Mouse (Mus musculus) spleen, embryonic (tissue): ENCODE results near the gene Tbc1d8.

Source experiments
- CTCF ChIA-PET: fragments of 350-600 bp; sonication (Branson Sonifier 250); formaldehyde crosslinking; loops from one replicate; lab custom pipeline; 2022; lab: Charles Lee

Gene Tbc1d8

DNA sequence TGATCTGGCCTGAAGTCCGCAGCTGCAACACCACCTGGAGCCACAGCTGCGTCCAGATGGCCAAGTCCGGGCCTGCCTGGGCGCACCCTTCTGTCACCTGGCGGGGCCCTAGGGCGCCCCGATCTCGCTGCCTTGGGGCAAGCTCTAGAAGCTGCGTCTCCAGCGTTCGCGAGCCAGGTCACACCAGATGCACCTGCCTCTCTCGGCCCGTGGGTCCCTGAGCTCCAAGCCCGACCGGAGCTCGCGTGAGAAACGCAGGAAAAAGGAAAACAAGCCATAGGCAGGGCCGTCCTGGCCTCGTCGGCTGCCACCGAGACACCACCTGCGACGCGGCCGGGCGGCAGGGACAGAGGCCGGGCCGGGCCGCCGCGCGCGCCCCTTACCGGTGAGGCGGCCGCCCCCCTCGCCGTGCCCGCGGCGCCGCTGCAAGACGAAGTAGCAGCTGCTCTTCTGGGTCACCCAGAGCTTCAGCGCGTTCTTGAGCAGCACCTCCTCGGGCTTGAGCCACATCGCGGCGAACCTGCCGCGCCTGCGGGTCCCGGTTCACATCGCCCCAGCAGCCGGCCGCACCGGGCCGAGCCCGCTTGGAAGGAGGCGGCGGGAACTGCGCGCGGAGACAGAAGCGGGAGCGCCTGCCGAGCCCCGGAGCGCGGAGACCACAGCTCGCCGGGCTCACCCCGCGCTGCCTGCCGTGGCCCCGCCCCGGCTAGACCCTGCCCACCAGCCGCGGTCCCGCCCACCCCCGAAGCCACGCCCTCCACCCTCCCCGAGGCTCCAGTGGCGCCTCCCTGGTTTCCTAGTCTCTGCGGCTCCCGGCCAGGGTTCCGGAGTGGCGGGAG, at the start of gene Tbc1d8:
Tbc1d8 (minus strand) TSS at position 699 of the 839 bp plus-strand sequence.
- CTCF ChIA-PET: no interaction called here

DNA sequence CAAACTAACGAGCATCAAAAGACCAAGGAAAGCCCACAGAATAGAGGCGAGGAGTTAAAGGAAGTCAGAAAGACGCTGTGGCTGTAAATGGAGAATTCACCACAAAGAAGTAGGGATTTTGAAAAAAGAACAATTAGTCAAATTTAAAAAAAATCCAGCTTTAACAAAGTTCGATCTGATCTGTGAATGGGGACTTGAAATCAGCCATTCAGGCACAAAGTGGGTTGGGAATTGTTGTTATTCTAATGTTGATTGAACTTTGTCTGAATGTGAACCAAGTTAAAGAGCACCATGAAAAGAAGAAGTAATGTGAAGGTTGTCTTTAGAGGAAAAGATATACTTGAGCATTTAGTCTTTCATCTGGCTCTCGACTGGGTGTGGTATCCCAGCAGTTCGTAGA, 49.8 kb upstream of the Tbc1d8 start:
- CTCF ChIA-PET: no interaction called here

DNA sequence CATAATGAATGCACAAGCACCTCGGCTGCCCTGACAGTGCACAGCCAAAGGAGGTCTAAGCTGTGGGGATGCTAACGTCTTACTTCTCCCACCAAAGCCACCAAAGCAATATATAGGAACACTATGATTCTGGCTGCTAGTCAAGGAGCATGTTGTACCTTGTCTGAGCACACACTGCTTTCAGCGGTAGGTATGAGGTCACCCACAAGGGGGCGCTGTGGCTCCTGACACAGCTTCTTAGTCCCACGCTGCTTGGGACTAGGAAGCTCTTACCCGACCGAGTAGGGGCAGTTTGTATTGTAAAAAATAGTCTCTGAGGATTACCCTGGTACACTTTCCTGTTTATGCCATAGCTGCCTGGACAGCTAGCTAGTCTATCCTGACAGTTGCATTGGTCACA, 48.9 kb upstream of the Tbc1d8 start:
- CTCF ChIA-PET: interaction anchor here (1.0 kb wide), 1 partner anchor 29 kb away, joined by 3 read pairs; no protein-coding TSS in a partner anchor

- CTCF ChIA-PET: interaction anchor here (1.0 kb wide), 1 partner anchor 30 kb away, joined by 3 read pairs; no protein-coding TSS in a partner anchor
These were observed 48.0 kb upstream of the Tbc1d8 start for GRCm38 (mm10) chr1:39526371-39527167.

DNA sequence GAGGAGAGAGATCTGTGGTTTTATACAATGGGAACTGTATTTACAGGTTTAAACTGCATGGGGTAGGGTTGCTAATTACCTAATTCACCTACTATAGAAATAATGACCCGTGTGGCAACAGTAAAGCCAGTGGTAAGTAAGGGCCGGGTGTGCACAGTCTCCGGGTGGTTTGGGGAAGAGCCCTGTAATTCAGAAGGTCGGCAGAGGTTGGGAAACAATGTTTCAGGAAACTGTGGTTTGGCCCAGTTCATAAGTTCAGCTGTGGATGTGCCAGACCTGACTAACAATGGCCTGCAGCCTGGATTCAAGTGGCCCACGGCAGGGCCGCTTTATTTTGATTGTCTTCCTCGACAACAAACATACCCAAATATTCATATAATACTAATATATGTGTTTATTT, 47.2 kb upstream of the Tbc1d8 start:
- CTCF ChIA-PET: no interaction called here

DNA sequence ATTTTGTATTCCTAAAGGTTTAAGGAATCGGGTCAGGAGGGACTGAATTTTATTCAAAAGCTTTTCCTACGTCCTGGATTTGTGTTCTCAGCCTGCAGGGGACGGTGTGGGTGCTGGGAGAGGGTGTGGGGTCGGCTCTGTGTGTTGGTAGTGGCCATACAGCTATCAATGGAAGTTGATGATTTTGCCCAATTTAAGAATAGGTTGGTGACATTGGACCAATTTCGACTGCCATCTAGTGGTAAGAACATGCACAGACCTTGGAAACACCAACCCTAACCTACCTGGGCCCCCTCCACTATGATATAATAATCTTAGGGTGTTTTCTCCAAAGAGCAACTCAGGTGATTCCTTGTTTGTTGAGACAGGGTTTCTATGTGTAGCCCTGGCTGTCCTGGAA, 44.0 kb upstream of the Tbc1d8 start:
- CTCF ChIA-PET: no interaction called here

DNA sequence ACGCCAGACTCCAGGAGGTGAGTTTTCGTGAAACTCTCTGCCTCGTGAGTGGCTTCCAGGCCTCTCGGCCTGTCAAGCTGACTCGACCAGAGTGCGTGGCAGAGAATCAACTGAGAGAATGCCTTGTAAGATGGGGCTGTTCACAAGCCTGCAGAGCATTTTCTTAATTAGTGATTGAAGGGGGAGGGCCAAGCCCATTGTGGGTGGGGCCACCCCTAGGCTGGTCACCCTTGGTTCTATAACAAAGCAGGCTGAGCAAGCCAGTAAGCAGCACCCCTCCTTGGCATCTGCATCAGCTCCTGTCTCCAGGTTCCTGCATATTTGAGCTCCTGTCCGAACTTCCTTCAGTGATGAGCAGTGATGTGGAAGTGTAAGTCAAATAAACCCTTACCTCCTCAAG, 42.8 kb upstream of the Tbc1d8 start:
- CTCF ChIA-PET: no interaction called here

DNA sequence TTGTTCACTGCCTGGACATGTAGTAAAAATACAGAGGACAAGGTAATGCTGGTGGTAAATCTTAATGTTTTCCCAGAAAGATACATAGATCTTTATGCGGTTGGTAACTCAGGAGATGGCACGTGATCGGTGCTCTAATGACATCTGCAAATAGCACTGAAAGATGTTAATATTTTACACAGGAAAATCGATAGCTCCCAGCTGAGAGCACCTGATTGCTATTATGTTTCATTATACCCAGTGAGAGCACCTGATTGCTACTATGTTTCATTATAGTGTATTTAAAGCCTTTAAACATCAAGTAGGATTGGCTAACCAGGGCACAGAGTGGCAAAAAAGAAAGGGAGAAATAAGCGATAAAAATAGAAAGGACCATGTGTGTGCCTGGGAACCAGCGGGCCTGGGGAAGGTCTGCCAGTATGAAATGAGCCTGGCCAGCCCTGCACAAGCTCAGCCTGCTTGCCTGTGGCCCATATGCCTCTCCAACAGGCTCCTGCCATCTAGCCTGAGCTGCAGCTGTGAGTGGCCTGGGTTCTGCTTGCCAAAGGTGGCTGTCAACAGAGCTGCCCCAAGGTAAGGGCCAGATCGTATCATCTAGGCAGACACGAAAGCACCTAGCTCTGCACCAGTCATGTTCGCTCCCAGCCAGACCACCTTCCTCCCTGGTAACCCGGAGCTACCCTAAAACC, 36.9 kb upstream of the Tbc1d8 start:
- CTCF ChIA-PET: no interaction called here

DNA sequence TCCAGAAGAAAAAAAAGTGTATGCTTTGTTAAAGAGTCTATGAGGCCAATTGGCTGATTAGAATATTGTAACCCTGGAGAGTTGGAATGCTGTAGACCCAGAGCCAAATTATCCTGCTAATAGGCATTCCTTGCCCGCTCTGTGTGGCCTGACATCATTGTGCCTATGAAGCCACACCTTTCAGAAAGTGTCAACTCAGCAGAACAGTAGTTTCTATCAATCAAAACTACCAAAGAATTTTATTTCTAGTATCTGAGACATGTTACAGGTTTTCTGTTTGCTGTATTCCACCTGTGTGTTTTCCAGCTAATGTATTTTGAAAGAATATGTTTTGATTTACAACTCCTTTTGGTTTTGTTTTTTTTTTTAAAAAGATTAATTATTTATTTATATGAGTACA, 33.6 kb upstream of the Tbc1d8 start:
- CTCF ChIA-PET: no interaction called here

DNA sequence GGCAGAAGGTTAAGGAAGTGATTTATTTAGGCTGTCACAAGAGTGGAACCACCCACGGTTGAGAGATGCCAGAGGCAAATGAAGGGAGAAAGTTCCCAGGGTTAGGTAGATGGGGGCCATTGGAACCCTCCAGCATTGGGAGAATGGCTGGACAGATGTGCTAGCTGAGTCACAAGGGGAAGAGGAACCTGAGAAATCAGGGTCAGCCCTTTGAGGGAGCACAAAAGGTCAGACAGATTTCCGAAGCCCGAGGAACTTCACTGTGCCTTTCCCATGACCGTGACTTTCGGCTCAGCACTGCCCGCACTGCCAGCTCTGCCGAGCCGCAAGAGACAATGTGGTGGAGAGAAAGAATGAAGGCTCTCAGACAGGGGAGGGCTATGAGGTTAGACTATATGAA, 33.2 kb upstream of the Tbc1d8 start:
- CTCF ChIA-PET: no interaction called here

- CTCF ChIA-PET: no interaction called here
These were observed 27.0 kb upstream of the Tbc1d8 start for GRCm38 (mm10) chr1:39505600-39505999.

GRCm38 (mm10) chr1:39504261-39504660, 25.7 kb upstream of the Tbc1d8 start:
- CTCF ChIA-PET: no interaction called here

- CTCF ChIA-PET: interaction anchor here (0.7 kb wide), 1 partner anchor 14 kb away, joined by 3 read pairs; no protein-coding TSS in a partner anchor
These were observed 24.5 kb upstream of the Tbc1d8 start for GRCm38 (mm10) chr1:39502817-39503633.

DNA sequence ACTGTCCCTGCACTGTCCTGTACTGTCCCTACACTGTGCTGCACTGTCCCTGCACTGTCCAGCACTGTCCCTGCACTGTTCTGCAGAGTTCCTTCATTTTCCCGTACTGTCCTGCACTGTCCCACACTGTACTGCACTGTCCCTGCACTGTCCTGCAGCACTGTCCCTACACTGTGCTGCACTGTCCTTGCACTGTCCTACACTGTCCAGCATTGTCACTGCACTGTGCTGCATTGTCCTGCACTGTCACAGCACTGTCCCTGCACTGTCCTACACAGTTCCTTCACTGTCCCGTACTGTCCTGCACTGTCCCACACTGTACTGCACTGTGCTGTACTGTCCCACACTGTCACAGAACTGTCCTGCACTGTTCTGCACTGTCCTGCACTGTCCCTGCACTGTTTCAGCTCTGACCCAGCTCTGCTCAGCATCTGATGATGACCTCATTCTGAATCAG, 21.0 kb upstream of the Tbc1d8 start:
- CTCF ChIA-PET: no interaction called here

GRCm38 (mm10) chr1:39497748-39498147, 19.2 kb upstream of the Tbc1d8 start:
- CTCF ChIA-PET: no interaction called here

DNA sequence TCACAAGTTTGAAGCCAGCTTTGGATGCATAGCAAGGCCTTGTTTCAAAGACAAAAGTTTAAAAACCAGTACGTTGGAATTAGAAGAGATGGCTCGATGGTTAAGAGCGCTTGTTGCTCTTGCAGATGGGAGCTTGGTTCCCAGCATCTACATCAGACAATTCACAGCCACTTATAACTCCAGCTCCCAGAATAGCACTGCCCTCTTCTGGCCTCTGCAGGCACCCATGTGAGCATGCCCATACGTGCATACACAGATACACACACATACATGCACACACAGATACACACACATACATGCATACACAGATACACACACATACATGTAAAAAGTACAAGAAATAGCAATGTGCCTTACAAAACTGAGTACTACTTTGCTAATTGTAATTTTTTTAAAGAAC, 18.4 kb upstream of the Tbc1d8 start:
- CTCF ChIA-PET: no interaction called here

- CTCF ChIA-PET: no interaction called here
These were observed 15.1 kb upstream of the Tbc1d8 start for GRCm38 (mm10) chr1:39493664-39494063.

DNA sequence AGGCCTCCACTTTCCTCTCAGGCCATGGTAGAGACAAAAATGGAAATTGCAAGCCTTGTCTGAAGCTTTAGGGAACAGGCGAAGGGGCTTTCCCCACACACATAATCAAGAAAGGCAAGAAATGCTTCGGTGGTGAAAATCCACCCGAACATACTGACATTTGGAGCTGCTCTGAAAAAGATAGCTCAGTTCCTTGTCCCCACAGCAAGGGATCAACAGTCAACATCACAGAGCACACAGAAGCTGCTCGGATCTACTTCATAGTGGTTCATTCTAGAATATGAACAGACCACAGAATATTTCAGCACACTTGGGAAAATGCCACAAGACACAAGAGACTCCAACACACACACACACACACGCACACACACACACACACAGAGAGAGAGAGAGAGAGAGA, 14.6 kb upstream of the Tbc1d8 start:
- CTCF ChIA-PET: no interaction called here

GRCm38 (mm10) chr1:39487370-39487769, 8.8 kb upstream of the Tbc1d8 start:
- CTCF ChIA-PET: no interaction called here

DNA sequence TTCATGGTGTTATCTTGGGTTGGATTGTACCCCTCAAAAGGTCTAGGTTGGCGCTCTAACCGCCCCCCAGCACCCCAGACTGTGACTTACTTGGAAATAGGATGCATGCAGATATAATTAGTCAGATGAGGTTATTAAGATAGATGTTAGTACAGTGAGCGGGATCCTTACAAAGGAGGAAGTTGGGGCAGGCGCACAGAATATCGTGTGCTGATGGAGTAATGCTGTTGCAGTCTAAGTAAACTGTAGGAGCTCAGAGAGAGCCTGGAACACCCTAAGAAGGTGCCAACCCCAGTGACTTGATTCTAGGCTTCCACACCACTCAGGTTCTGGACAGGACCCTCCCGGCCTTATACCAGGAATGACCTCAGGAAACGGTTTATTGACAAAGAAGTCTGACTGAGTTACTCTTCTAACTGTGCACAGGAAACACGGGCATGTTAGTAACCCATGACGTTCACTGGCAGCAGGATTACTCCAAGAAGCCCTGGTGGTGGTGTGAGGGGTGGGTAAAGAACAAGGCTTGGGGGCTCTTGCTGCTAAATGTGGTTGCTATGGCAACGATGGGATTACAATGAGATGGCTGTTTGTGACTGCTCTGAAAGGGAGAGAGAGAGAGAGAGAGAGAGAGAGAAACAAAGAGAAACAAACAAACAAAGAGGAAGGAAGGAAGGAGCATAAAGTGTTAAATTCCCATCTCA, 3.7 kb upstream of the Tbc1d8 start:
- CTCF ChIA-PET: no interaction called here
